Mouse (Mus musculus): ENCODE data around the gene Rnf39. TPM values are rescaled to one million over a fixed set of nuclear protein-coding genes. Genes with fewer than 3 reads are reported as not detected.

The Rnf39 gene
- polyA plus RNA-seq, 1 experiment: not detected

- WGBS: 79% methylated on average over 1 of the region's 1 CpGs
- no peak for TF ChIP-seq POLR2A (IDR thresholded peaks at IDR 0.05; ENCODE audit: insufficient read depth, low read depth, low read length)
- Histone ChIP-seq H3K4me1 (ENCODE audit: control insufficient read depth, insufficient read depth, low read length) (no peaks in the 10 kb centered on the region), H3K27ac (ENCODE audit: insufficient read depth, low read depth, low read length) (no peak overlapping the region), H3K4me3 (ENCODE audit: insufficient read depth, low read depth, low read length) (no peak overlapping the region)
Observed at GRCm38 (mm10) chr17:36966875-36967274, 24.2 kb downstream of the Rnf39 start.

GRCm38 (mm10) chr17:36970316-36970890 is 27.7 kb downstream of the Rnf39 start:
- TF ChIP-seq CTCF (IDR thresholded peaks at IDR 0.05; ENCODE audit: insufficient read depth, low read depth, low read length) (no peak), POLR2A (IDR thresholded peaks at IDR 0.05; ENCODE audit: insufficient read depth, low read depth, low read length) (no peak)
- Histone ChIP-seq H3K27ac (ENCODE audit: insufficient read depth, low read depth, low read length) (no peak overlapping the region), H3K4me1 (ENCODE audit: control insufficient read depth, insufficient read depth, low read length) (no peaks in the 10 kb centered on the region), H3K4me3 (ENCODE audit: insufficient read depth, low read depth, low read length) (no peak overlapping the region)
- WGBS: 85% methylated on average over 14 of the region's 14 CpGs

- no peak for TF ChIP-seq CTCF (IDR thresholded peaks at IDR 0.05; ENCODE audit: insufficient read depth, low read depth, low read length)
- H3K27ac ChIP-seq (ENCODE audit: insufficient read depth, low read depth, low read length): no peak overlapping the region
- no peak overlapping the region for H3K4me3 ChIP-seq (ENCODE audit: insufficient read depth, low read depth, low read length)
- no peaks in the 10 kb centered on the region for H3K4me1 ChIP-seq (ENCODE audit: control insufficient read depth, insufficient read depth, low read length)
- WGBS: 88% methylated on average over 6 of the region's 6 CpGs
Observed at GRCm38 (mm10) chr17:36971172-36971850, 28.6 kb downstream of the Rnf39 start.

- H3K4me3 ChIP-seq (ENCODE audit: insufficient read depth, low read depth, low read length): no peak overlapping the region
- H3K27ac ChIP-seq (ENCODE audit: insufficient read depth, low read depth, low read length): no peak overlapping the region
- no peaks in the 10 kb centered on the region for H3K4me1 ChIP-seq (ENCODE audit: control insufficient read depth, insufficient read depth, low read length)
- TF ChIP-seq POLR2A (IDR thresholded peaks at IDR 0.05; ENCODE audit: insufficient read depth, low read depth, low read length) (no peak), CTCF (IDR thresholded peaks at IDR 0.05; ENCODE audit: insufficient read depth, low read depth, low read length) (no peak)
- 84% methylated on average over 3 of the region's 3 CpGs for WGBS
Observed at GRCm38 (mm10) chr17:36972791-36973190, 30.1 kb downstream of the Rnf39 start.

GRCm38 (mm10) chr17:36973271-36973787 is 30.6 kb downstream of the Rnf39 start:
- TF ChIP-seq POLR2A (IDR thresholded peaks at IDR 0.05; ENCODE audit: insufficient read depth, low read depth, low read length): no peak
- TF ChIP-seq CTCF (IDR thresholded peaks at IDR 0.05; ENCODE audit: insufficient read depth, low read depth, low read length): no peak
- Histone ChIP-seq H3K4me3 (ENCODE audit: insufficient read depth, low read depth, low read length) (no peak overlapping the region), H3K4me1 (ENCODE audit: control insufficient read depth, insufficient read depth, low read length) (no peaks in the 10 kb centered on the region), H3K27ac (ENCODE audit: insufficient read depth, low read depth, low read length) (no peak overlapping the region)
- 68% methylated on average over 8 of the region's 8 CpGs for WGBS

- H3K27ac ChIP-seq (ENCODE audit: insufficient read depth, low read depth, low read length): no peak within 1 kb of the TSS
- 0 out of 2 replicates have a peak within 1 kb of the TSS, but pooled peaks have one; percentile 6 for H3K4me3 ChIP-seq (ENCODE audit: insufficient read depth, low read depth, low read length)
- 16% methylated on average over 18 of the region's 18 CpGs for WGBS
- TF ChIP-seq POLR2A (IDR thresholded peaks at IDR 0.05; ENCODE audit: insufficient read depth, low read depth, low read length): no peak
- peaks cover 6% of the 10 kb centered on the region for H3K4me1 ChIP-seq (ENCODE audit: control insufficient read depth, insufficient read depth, low read length)
Observed at GRCm38 (mm10) chr17:36981221-36981813, 38.6 kb downstream of the Rnf39 start, which contains the start of gene 2410137M14Rik. Gene 2410137M14Rik, minus strand, starts transcription at chr17:36981237.

- Histone ChIP-seq H3K4me1 (ENCODE audit: control insufficient read depth, insufficient read depth, low read length) (peaks cover 6% of the 10 kb centered on the region), H3K27ac (ENCODE audit: insufficient read depth, low read depth, low read length) (no peak overlapping the region), H3K4me3 (ENCODE audit: insufficient read depth, low read depth, low read length) (no peak overlapping the region)
- 15% methylated on average over 4 of the region's 4 CpGs for WGBS
- TF ChIP-seq POLR2A (IDR thresholded peaks at IDR 0.05; ENCODE audit: insufficient read depth, low read depth, low read length) (no peak), CTCF (IDR thresholded peaks at IDR 0.05; ENCODE audit: insufficient read depth, low read depth, low read length) (no peak)
Observed at GRCm38 (mm10) chr17:36981845-36982244, 39.1 kb downstream of the Rnf39 start.

GRCm38 (mm10) chr17:36982253-36983155 is 39.8 kb downstream of the Rnf39 start:
- Histone ChIP-seq H3K27ac (ENCODE audit: insufficient read depth, low read depth, low read length) (no peak overlapping the region), H3K4me1 (ENCODE audit: control insufficient read depth, insufficient read depth, low read length) (peaks cover 6% of the 10 kb centered on the region), H3K4me3 (ENCODE audit: insufficient read depth, low read depth, low read length) (no peak overlapping the region)
- 57% methylated on average over 5 of the region's 5 CpGs for WGBS
- TF ChIP-seq CTCF (IDR thresholded peaks at IDR 0.05; ENCODE audit: insufficient read depth, low read depth, low read length): no peak
- TF ChIP-seq POLR2A (IDR thresholded peaks at IDR 0.05; ENCODE audit: insufficient read depth, low read depth, low read length): no peak

Data from olfactory bulb, adult 2 months (tissue).